Mouse (Mus musculus): ENCODE data around the gene Dnase2a. TPM values are rescaled to one million over a fixed set of nuclear protein-coding genes. Genes with fewer than 3 reads are reported as not detected.
"Not testable (repeated sequence)": the region's sequence is repeated elsewhere in the genome, so short reads cannot be mapped to it uniquely, and the experiment has no call there.

Gene Dnase2a
- total RNA-seq, 2 experiments from 2014 or later, result 11.8 to 12.8 TPM

- DNase-seq, result no peak
These were observed 867 bp upstream of the Dnase2a start for GRCm38 (mm10) chr8:84907493-84907892.

- not testable (repeated sequence) for DNase-seq
These were observed 381 bp upstream of the Dnase2a start for GRCm38 (mm10) chr8:84907979-84908378.

- no peak for DNase-seq
These were observed 905 bp downstream of the Dnase2a start for GRCm38 (mm10) chr8:84909162-84909767.

GRCm38 (mm10) chr8:84909949-84910348 is 1.6 kb downstream of the Dnase2a start:
- no peak for DNase-seq

GRCm38 (mm10) chr8:84910551-84910950 is 2.2 kb downstream of the Dnase2a start:
- no peak for DNase-seq

GRCm38 (mm10) chr8:84911854-84912253 is 3.5 kb downstream of the Dnase2a start:
- DNase-seq, result no peak

GRCm38 (mm10) chr8:84912391-84912790 is 4.0 kb downstream of the Dnase2a start:
- DNase-seq, result no peak

GRCm38 (mm10) chr8:84912895-84913501 is 4.6 kb downstream of the Dnase2a start:
- peak; percentile 71 for DNase-seq

GRCm38 (mm10) chr8:84913502-84913900 is 5.1 kb downstream of the Dnase2a start:
- DNase-seq, result no peak

- DNase-seq, result no peak
These were observed 5.6 kb downstream of the Dnase2a start for GRCm38 (mm10) chr8:84913960-84914359.

- no peak for DNase-seq
These were observed 6.9 kb downstream of the Dnase2a start for GRCm38 (mm10) chr8:84915269-84915668.

- DNase-seq, result no peak
These were observed 9.4 kb downstream of the Dnase2a start for GRCm38 (mm10) chr8:84917781-84918180.

- no peak for DNase-seq
These were observed 10.3 kb downstream of the Dnase2a start for GRCm38 (mm10) chr8:84918646-84919045.

- DNase-seq, result no peak
These were observed 13.2 kb downstream of the Dnase2a start for GRCm38 (mm10) chr8:84921596-84921995.

GRCm38 (mm10) chr8:84925557-84925956 is 17.2 kb downstream of the Dnase2a start:
- DNase-seq, result no peak

GRCm38 (mm10) chr8:84927513-84927912 is 19.2 kb downstream of the Dnase2a start:
- DNase-seq, result no peak

- peak; percentile 83 for DNase-seq
These were observed 20.3 kb downstream of the Dnase2a start for GRCm38 (mm10) chr8:84928456-84929306.

GRCm38 (mm10) chr8:84930582-84930981 is 22.2 kb downstream of the Dnase2a start:
- no peak for DNase-seq

GRCm38 (mm10) chr8:84933767-84934559 is 25.6 kb downstream of the Dnase2a start:
- DNase-seq, result no peak

GRCm38 (mm10) chr8:84934860-84935259 is 26.5 kb downstream of the Dnase2a start:
- DNase-seq, result no peak

GRCm38 (mm10) chr8:84935489-84935888 is 27.1 kb downstream of the Dnase2a start:
- no peak for DNase-seq

Data from adrenal gland, postnatal 10 days (tissue).